In genomic region chr11:120347791-120348683, GRCm38 (mm10) we compare ENCODE assay signal across 8 mouse cellular contexts. TPM values are rescaled to one million over a fixed set of nuclear protein-coding genes. Genes with fewer than 3 reads are reported as not detected.
DNase-seq lines count a peak whose midpoint lies in the region; ATAC-seq lines count a peak whose summit lies in the region.

Gene Actg1 (minus strand): TSS chr11:120348542.

- peak within 1 kb of the TSS; percentile 100 for H3K9ac ChIP-seq in heart, embryonic 14.5 days (ENCODE audit: low read length)
- H3K9ac ChIP-seq in liver, embryonic 15.5 days = peak within 1 kb of the TSS; percentile 100
- H3K9ac ChIP-seq in neural tube, embryonic 14.5 days (replicated peaks; ENCODE audit: low read depth, low read length) = peak within 1 kb of the TSS; percentile 100

- H3K36me3 ChIP-seq in heart, embryonic 14.5 days (ENCODE audit: control insufficient read depth, insufficient read depth, low read length) = peaks cover 34% of the 10 kb centered on the region
- peaks cover 17% of the 10 kb centered on the region for H3K36me3 ChIP-seq in liver, embryonic 15.5 days (replicated peaks)
- peaks cover 9% of the 10 kb centered on the region for H3K36me3 ChIP-seq in neural tube, embryonic 14.5 days (ENCODE audit: control insufficient read depth, insufficient read depth, low read length)

- H3K9me3 ChIP-seq in heart, embryonic 14.5 days (ENCODE audit: control insufficient read depth, low read length) = no peaks in the 10 kb centered on the region
- H3K9me3 ChIP-seq in liver, embryonic 15.5 days (replicated peaks) = no peaks in the 10 kb centered on the region
- no peaks in the 10 kb centered on the region for H3K9me3 ChIP-seq in neural tube, embryonic 14.5 days (ENCODE audit: control insufficient read depth, low read length)

- WGBS in heart, embryonic 14.5 days = 1% methylated on average over 95 of the region's 103 CpGs
- 2% methylated on average over 95 of the region's 103 CpGs for WGBS in liver, embryonic 15.5 days (ENCODE audit: insufficient replicate concordance)
- 2% methylated on average over 101 of the region's 103 CpGs for WGBS in neural tube, embryonic 14.5 days

- peak; percentile 73 for ATAC-seq in CD4-positive, CD25-positive, alpha-beta regulatory T cell, adult 4 months
- ATAC-seq in erythroid progenitor cell, adult 5-6 weeks (replicated peaks; ENCODE audit: low FRiP score, poor library complexity, severe bottlenecking) = peak; percentile 50
- peak; percentile 71 for ATAC-seq in heart, embryonic 14.5 days (ENCODE audit: insufficient number of reproducible peaks, insufficient read depth, low FRiP score, low read depth)
- ATAC-seq in liver, embryonic 15.5 days (ENCODE audit: insufficient read depth) = peak; percentile 75
- ATAC-seq in neural tube, embryonic 14.5 days (ENCODE audit: low read depth) = peak; percentile 82

- DNase-seq in kidney, postnatal 14 days = peak; percentile 94
- peak; percentile 88 for DNase-seq in testis, postnatal 10 days (ENCODE audit: low spot score)

- H3K4me2 ChIP-seq in heart, embryonic 14.5 days (ENCODE audit: low read length) = peak within 1 kb of the TSS; percentile 98
- H3K4me2 ChIP-seq in liver, embryonic 15.5 days = peak within 1 kb of the TSS; percentile 100
- H3K4me2 ChIP-seq in neural tube, embryonic 14.5 days (ENCODE audit: low read depth, low read length) = peak within 1 kb of the TSS; percentile 98

- peak within 1 kb of the TSS; percentile 100 for H3K27ac ChIP-seq in brown adipose tissue, adult 24 weeks (replicated peaks; ENCODE audit: low read depth, low read length)
- peak within 1 kb of the TSS; percentile 100 for H3K27ac ChIP-seq in heart, embryonic 14.5 days (replicated peaks in 1 of 2; ENCODE audit: control insufficient read depth in 1 of 2, insufficient read depth in 1 of 2, low read depth in 2 of 2, low read length in 2 of 2)
- H3K27ac ChIP-seq in liver, embryonic 15.5 days (replicated peaks) = peak within 1 kb of the TSS; percentile 94
- peak within 1 kb of the TSS; percentile 100 for H3K27ac ChIP-seq in neural tube, embryonic 14.5 days (ENCODE audit: low read depth, low read length)

- H3K4me1 ChIP-seq in brown adipose tissue, adult 24 weeks (ENCODE audit: control insufficient read depth, insufficient read depth, insufficient read length, low read length) = peaks cover 8% of the 10 kb centered on the region; the same call in 1 of the 2 replicates
- peaks cover 24 to 27% of the 10 kb centered on the region in 2 experiments for H3K4me1 ChIP-seq in heart, embryonic 14.5 days (ENCODE audit: control insufficient read depth in 2 of 2, insufficient read depth in 2 of 2, low read length in 2 of 2)
- peaks cover 64% of the 10 kb centered on the region for H3K4me1 ChIP-seq in liver, embryonic 15.5 days (replicated peaks)
- H3K4me1 ChIP-seq in neural tube, embryonic 14.5 days (ENCODE audit: control insufficient read depth, insufficient read depth, low read length) = peaks cover 26% of the 10 kb centered on the region

- H3K4me3 ChIP-seq in brown adipose tissue, adult 24 weeks (ENCODE audit: insufficient read depth, low read depth, low read length) = peak within 1 kb of the TSS; percentile 100
- peak within 1 kb of the TSS; percentile 97 to 100 for H3K4me3 ChIP-seq in heart, embryonic 14.5 days (ENCODE audit: control insufficient read depth in 1 of 2, insufficient read depth in 1 of 2, low read depth in 1 of 2, low read length in 2 of 2)
- H3K4me3 ChIP-seq in liver, embryonic 15.5 days (replicated peaks) = peak within 1 kb of the TSS; percentile 96
- peak within 1 kb of the TSS; percentile 100 for H3K4me3 ChIP-seq in neural tube, embryonic 14.5 days (ENCODE audit: low read depth, low read length)

- no peaks in the 10 kb centered on the region for H3K27me3 ChIP-seq in heart, embryonic 14.5 days (ENCODE audit: control insufficient read depth, insufficient read depth, low read length)
- peaks cover 42% of the 10 kb centered on the region for H3K27me3 ChIP-seq in liver, embryonic 15.5 days
- H3K27me3 ChIP-seq in neural tube, embryonic 14.5 days (ENCODE audit: control insufficient read depth, insufficient read depth, low read length) = no peaks in the 10 kb centered on the region

RNA-seq across cellular contexts. Expression of gene Actg1, which starts in this region (rescaled TPM):
- polyA plus RNA-seq in CD4-positive, CD25-positive, alpha-beta regulatory T cell, adult 4 months (2017; shearing (Covaris generic)) = 1,000 to 10,000 TPM; 2,387 to 3,192 TPM
- 325 and 418 TPM in 2 replicates for polyA plus RNA-seq in brown adipose tissue, adult 24 weeks (2012; ENCODE audit: insufficient read depth, insufficient read length, missing spikeins)
- 531 and 597 TPM in 2 replicates for total RNA-seq in erythroid progenitor cell, adult 5-6 weeks (2015; ENCODE audit: low replicate concordance)
- total RNA-seq in erythroid progenitor cell, adult 5-6 weeks (2017; ENCODE audit: low replicate concordance) = 282 and 330 TPM in 2 replicates
- 979 and 1,136 TPM in 2 replicates for polyA plus RNA-seq in heart, embryonic 14.5 days (2014; fragmentation: Nextera tagmentation; extraction: Ambion mirVana)
- polyA plus RNA-seq in liver, embryonic 15.5 days (2015; fragmentation: Nextera tagmentation; extraction: Ambion mirVana) = 559 and 587 TPM in 2 replicates
- polyA plus RNA-seq in neural tube, embryonic 14.5 days (2014; fragmentation: Nextera tagmentation; extraction: Ambion mirVana) = 4,176 and 4,177 TPM in 2 replicates

Comparison
In these comparisons a context has a peak if more than half of its experiments do, and no peak if none do; other contexts are left out.
1. Peak in every context shown above with its lines: DNase-seq, ATAC-seq, H3K4me3 ChIP-seq and H3K27ac ChIP-seq.